Mouse (Mus musculus) embryonic facial prominence, embryonic 14.5 days (tissue): ENCODE results near the gene Edem3. TPM values are rescaled to one million over a fixed set of nuclear protein-coding genes. Genes with fewer than 3 reads are reported as not detected.
"Not testable (repeated sequence)": the region's sequence is repeated elsewhere in the genome, so short reads cannot be mapped to it uniquely, and the experiment has no call there.

ENCODE experiments used
- ATAC-seq: fragments of 200-750 bp; cut with Nextera tagmentation; 2 replicates; pipeline ENCODE4 v1.8.0; 2017; ENCODE audit warnings: low read depth, moderate number of reproducible peaks, moderate TSS enrichment
- DNase-seq: peaks from one replicate; pipeline ENCODE4 v3.0.0-alpha.2; 2015; ENCODE audit warnings: low spot score
- H3K27ac ChIP-seq: fragments of 300-500 bp; sonication (generic); replicated peaks from 2 replicates; pipeline ENCODE4 v1.5.1; 2014; ENCODE audit warnings: low read depth, mild to moderate bottlenecking, low read length, moderate library complexity
- H3K27me3 ChIP-seq: fragments of 300-500 bp; sonication (generic); replicated peaks from 2 replicates; pipeline ENCODE4 v1.6.1; 2014; ENCODE audit warnings: low read length; ENCODE audit not compliant: control insufficient read depth, insufficient read depth
- H3K36me3 ChIP-seq: fragments of 300-500 bp; sonication (generic); 2 replicates; pipeline ENCODE4 v1.6.1; 2014; ENCODE audit warnings: low read length, mixed read lengths; ENCODE audit not compliant: control insufficient read depth, insufficient read depth
- H3K4me1 ChIP-seq: fragments of 300-500 bp; sonication (generic); 2 replicates; pipeline ENCODE4 v1.6.1; 2014; ENCODE audit warnings: antibody characterized with exemption, low read length; ENCODE audit not compliant: control insufficient read depth, insufficient read depth
- H3K4me2 ChIP-seq: fragments of 300-500 bp; sonication (generic); 2 replicates; pipeline ENCODE4 v1.6.1; 2014; ENCODE audit warnings: low read depth, mild to moderate bottlenecking, low read length, moderate library complexity, mixed read lengths
- H3K4me3 ChIP-seq: fragments of 300-500 bp; sonication (generic); 2 replicates; pipeline ENCODE4 v1.5.1; 2014; ENCODE audit warnings: low read depth, mild to moderate bottlenecking, low read length
- H3K9ac ChIP-seq: fragments of 300-500 bp; sonication (generic); 2 replicates; pipeline ENCODE4 v1.6.1; 2014; ENCODE audit warnings: low read depth, mild to moderate bottlenecking, low read length, moderate library complexity, mixed read lengths
- H3K9me3 ChIP-seq: fragments of 300-500 bp; sonication (generic); 2 replicates; pipeline ENCODE4 v1.6.1; 2016; ENCODE audit warnings: low read length; ENCODE audit not compliant: control insufficient read depth
- WGBS: fragments of 180-500 bp; shearing (Covaris S2); extraction: QIAGEN DNeasy Blood & Tissue Kit; methylation state at CpG from one replicate; pipeline ENCODE4 v1.1.7; 2014; 5-methylcytosine and 5-hydroxymethylcytosine counted together
- polyA plus RNA-seq: library from polyadenylated mRNA; unstranded; fragments of >200 nt; fragmentation: Nextera tagmentation; extraction: Ambion mirVana; gene quantifications from 2 replicates; pipeline ENCODE4 v1.2.1, GENCODE M21; 2014

The Edem3 gene
- polyA plus RNA-seq, 1 experiment from 2014 or later = 31.7 TPM

DNA sequence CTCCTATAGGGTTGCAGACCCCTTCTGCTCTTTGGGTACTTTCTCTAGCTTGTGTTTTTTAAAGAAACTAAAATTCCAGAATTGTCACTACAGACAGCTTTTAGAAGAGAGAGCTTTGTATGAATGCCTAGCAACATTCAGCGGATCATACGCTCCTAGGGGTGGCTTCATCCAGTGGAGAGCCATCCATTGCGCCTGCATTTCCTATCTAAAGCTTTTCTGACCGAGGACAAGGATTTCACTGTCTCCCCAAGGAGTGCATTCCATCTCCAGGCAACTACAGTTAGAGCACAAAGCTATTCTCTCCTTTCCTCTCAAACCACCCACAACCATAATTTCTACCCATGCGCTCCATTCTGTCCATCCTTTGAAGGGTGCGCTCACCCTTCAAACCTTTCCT, 28.8 kb upstream of the Edem3 start:
- H3K27ac ChIP-seq = no peak overlapping the region
- H3K9me3 ChIP-seq = no peaks in the 10 kb centered on the region
- H3K9ac ChIP-seq = no peak overlapping the region
- no peak for DNase-seq
- H3K4me3 ChIP-seq = no peak overlapping the region
- 80% methylated on average over 6 of the region's 6 CpGs for WGBS
- H3K36me3 ChIP-seq = no peaks in the 10 kb centered on the region
- no peaks in the 10 kb centered on the region for H3K4me1 ChIP-seq
- no peak overlapping the region for H3K4me2 ChIP-seq
- no peak for ATAC-seq
- H3K27me3 ChIP-seq = no peaks in the 10 kb centered on the region

DNA sequence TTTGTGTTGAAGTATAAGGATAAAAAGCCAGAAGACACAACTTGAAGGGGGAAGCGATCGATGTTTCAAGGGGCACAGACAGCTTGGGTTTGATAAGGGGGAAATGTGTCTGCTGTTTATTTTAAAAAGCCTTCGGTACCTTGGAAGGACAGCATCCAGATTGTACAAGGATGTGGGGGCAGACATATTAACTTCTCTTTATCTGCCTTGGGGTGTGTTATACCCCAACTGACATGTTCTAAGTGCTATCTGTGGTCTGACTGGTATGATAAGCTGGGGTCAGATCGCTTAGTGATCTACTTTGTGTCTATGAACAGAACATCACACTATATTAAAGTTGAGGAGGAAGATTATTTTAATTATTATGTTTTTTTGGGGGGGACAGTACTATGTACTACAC, 27.0 kb upstream of the Edem3 start:
- H3K4me1 ChIP-seq = no peaks in the 10 kb centered on the region
- H3K4me2 ChIP-seq = no peak overlapping the region
- ATAC-seq (no peak), DNase-seq (no peak)
- H3K9ac ChIP-seq = no peak overlapping the region
- H3K27me3 ChIP-seq = no peaks in the 10 kb centered on the region
- no peaks in the 10 kb centered on the region for H3K36me3 ChIP-seq
- no peak overlapping the region for H3K4me3 ChIP-seq
- no peak overlapping the region for H3K27ac ChIP-seq
- 79% methylated on average over 4 of the region's 4 CpGs for WGBS
- no peaks in the 10 kb centered on the region for H3K9me3 ChIP-seq

DNA sequence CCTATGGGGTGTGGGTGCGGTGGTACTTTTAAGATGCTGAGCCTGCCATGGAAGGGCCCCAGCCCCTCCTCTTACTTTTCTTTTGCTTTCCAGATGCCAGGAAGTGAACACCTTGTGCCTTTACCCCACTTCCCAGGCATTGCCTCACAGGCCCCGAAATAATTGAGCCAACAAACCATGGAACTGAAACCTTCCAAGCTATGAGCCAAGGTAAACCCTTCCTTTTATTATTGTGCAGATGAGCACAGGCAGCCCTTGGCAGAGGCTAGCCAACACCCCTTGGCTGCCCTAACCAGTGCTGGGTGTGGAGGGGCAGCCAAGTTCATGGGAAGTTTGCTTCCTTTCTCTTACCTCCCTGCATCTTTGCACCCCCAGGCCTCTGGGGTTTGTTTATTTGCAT, 18.0 kb upstream of the Edem3 start:
- WGBS = 80% methylated on average over 2 of the region's 2 CpGs
- no peak overlapping the region for H3K4me3 ChIP-seq
- no peaks in the 10 kb centered on the region for H3K4me1 ChIP-seq
- ATAC-seq (no peak), DNase-seq (no peak)
- no peaks in the 10 kb centered on the region for H3K9me3 ChIP-seq
- no peak overlapping the region for H3K9ac ChIP-seq
- no peaks in the 10 kb centered on the region for H3K36me3 ChIP-seq
- no peaks in the 10 kb centered on the region for H3K27me3 ChIP-seq
- no peak overlapping the region for H3K4me2 ChIP-seq
- H3K27ac ChIP-seq = no peak overlapping the region

DNA sequence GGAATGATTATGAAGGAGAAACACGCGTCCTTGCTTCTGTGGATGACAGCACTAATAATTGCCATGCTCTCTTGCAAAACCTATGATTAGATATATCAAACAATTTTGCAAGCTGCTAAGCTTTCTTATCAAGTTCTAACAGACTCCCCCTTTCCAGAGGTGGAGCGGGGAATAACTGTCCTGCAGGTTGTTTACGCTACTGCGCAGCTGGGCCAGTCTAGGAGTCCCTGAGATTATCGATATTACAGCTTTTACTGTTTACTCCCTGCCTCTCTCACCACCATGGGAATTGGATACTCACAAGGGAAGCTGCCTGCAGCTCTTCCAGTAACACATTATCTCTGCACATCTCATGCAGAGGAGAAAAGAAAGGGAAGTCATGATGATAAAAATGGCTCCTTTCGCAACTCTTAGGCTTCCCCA, 14.0 kb upstream of the Edem3 start:
- Histone ChIP-seq H3K27me3 (no peaks in the 10 kb centered on the region), H3K4me3 (no peak overlapping the region), H3K4me1 (no peaks in the 10 kb centered on the region), H3K4me2 (no peak overlapping the region), H3K9ac (no peak overlapping the region), H3K27ac (no peak overlapping the region), H3K36me3 (no peaks in the 10 kb centered on the region), H3K9me3 (no peaks in the 10 kb centered on the region)
- ATAC-seq (no peak), DNase-seq (no peak)
- WGBS = 80% methylated on average over 7 of the region's 7 CpGs

DNA sequence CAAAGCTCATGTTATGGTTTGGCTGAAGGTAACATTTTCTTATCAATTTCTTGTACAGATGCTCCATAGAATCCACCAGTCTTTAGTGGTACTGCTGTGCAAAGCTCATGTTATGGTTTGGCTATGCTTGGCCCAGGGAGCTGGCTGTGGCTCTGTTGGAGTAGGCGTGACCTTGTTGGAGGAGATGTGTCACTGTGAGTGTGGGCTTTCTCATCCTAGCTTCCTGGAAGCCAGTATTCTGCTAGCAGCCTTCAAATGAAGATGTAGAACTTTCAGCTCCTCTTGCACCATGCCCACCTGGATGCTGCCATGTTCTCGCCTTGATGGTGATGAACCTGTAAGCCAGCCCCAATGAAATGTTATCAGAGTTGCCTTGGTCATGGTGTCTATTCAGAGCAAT, 5.3 kb upstream of the Edem3 start:
- H3K4me3 ChIP-seq, ATAC-seq, H3K27me3 ChIP-seq, H3K9ac ChIP-seq, H3K36me3 ChIP-seq, H3K4me2 ChIP-seq, H3K9me3 ChIP-seq, DNase-seq, H3K27ac ChIP-seq, H3K4me1 ChIP-seq: not testable (repeated sequence)
- WGBS = 95% methylated on average over 2 of the region's 2 CpGs

DNA sequence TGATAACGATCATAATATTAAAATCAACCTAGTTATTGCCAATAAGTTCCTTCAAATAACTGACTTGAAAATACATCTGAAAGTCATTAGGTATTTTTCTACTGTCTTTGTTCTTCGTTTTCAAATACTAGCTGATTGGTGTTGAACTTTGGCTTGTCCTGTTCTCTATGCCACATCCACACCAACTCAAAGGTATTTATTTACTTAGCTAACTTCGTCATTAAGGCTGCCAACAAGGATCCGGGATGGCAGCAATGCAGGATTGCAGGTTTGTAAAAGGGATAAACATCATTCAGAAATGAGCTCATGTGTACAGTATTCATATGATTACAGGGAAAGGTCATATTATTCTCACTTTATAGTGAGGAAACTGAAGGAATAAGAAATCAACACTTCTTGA, 2.2 kb upstream of the Edem3 start:
- H3K4me2 ChIP-seq = no peak overlapping the region
- H3K4me3 ChIP-seq = no peak overlapping the region
- no peak overlapping the region for H3K27ac ChIP-seq
- H3K36me3 ChIP-seq = no peaks in the 10 kb centered on the region
- WGBS = 61% methylated on average over 4 of the region's 4 CpGs
- no peak overlapping the region for H3K9ac ChIP-seq
- H3K9me3 ChIP-seq = no peaks in the 10 kb centered on the region
- no peaks in the 10 kb centered on the region for H3K27me3 ChIP-seq
- peaks cover 19% of the 10 kb centered on the region for H3K4me1 ChIP-seq
- DNase-seq = no peak
- ATAC-seq = no peak

DNA sequence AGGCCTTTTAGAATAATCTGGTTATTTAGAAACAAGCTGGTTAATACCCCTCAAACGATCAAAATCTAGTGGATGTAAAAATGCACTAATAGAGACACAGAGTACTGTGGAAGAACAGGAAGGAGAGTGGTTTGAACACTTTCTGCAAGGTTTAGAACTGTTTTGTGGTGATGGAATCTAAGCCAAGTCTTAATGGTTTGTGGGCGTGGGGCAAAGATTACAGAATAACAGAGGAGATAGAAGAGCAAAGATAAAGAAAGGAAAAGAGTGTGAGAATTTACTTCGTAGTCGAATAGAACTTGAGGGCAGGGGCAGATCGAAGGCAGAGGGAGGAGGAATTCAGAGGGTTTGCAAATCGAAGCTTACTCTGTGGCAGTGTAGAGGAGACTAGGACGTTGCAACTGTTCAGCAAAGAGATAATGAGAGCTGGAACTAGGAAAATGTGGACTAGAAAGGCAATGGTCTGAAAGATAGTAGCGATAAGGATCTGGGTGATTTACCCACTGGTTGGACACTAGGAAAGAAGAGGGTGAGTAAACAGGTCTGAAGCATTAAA, 1.7 kb upstream of the Edem3 start:
- Histone ChIP-seq H3K27ac (no peak overlapping the region), H3K36me3 (no peaks in the 10 kb centered on the region), H3K9me3 (no peaks in the 10 kb centered on the region), H3K4me1 (peaks cover 19% of the 10 kb centered on the region), H3K4me2 (no peak overlapping the region), H3K27me3 (no peaks in the 10 kb centered on the region), H3K9ac (no peak overlapping the region), H3K4me3 (no peak overlapping the region)
- WGBS = 81% methylated on average over 8 of the region's 8 CpGs
- DNase-seq (no peak), ATAC-seq (no peak)

DNA sequence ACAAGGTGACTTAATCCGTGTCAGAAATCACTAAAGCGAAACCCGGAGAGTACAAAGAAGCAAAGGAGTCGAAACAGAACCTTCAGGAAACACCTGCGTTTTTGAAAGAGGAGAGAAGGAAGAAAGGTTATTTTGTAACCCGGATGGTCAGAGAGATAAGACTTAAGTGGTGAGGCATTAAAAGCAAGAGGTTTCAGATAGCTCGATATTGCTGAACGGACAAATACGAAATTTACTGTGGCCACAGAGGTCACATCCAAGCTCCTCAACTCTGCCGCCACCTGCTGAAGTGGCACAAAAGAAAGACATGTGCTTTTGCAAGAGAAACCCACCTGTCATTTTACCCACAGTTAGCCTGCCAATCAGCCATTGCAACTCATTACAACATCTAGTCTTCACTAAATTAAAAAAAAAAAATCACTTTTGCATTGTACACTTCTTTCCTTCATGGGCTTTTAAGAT, 1.1 kb upstream of the Edem3 start:
- Histone ChIP-seq H3K9me3 (no peaks in the 10 kb centered on the region), H3K4me3 (peak overlapping the region; percentile 93), H3K4me1 (peaks cover 19% of the 10 kb centered on the region), H3K9ac (no peak overlapping the region), H3K36me3 (no peaks in the 10 kb centered on the region), H3K4me2 (peak overlapping the region; percentile 48), H3K27me3 (no peaks in the 10 kb centered on the region), H3K27ac (no peak overlapping the region)
- ATAC-seq (no peak), DNase-seq (no peak)
- 73% methylated on average over 10 of the region's 10 CpGs for WGBS

DNA sequence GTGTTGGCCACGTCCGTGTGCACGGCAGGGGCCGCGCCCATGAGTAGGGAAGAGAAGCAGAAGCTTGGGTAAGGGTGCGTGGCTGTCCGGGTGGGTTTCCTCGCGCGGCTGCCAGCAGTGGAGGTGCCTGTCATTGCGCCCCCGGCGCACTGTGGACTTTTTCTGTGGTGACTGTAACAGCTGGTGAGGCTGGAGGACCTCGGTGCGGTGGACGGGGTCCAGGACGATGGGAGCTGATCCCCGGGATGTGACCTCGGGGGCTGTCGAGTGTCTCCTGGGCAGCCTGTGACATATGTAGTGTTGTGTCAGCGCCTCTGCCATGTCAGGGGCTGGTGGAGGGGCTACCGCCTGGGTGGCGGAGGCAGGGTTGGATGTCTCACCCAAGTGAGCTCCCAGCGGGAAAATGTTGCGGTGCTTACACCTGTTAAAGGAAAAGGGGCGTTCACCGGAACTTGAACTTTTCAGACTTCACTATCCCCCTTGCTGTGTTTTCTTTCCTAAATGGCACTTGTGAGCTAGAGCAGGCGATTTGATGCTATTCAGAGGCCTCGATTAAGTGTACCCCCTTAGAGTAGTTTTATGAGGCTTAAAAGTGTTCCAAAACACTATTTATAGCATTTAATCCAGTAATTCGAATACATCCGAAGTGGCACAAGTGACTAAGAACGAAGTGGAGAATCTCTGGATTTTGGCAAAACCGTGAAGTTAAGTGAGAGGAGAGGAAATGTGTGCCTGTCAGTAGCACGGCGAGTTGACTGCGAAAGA, 671 bp downstream of the Edem3 start:
- Histone ChIP-seq H3K4me3 (peak overlapping the region; percentile 93), H3K27me3 (no peaks in the 10 kb centered on the region), H3K9me3 (no peaks in the 10 kb centered on the region), H3K4me2 (peak overlapping the region; percentile 96), H3K27ac (peak overlapping the region; percentile 88), H3K9ac (peak overlapping the region; percentile 80), H3K36me3 (peaks cover 9% of the 10 kb centered on the region), H3K4me1 (peaks cover 19% of the 10 kb centered on the region)
- no peak for ATAC-seq
- WGBS = 8% methylated on average over 22 of the region's 36 CpGs
- DNase-seq = no peak
